Mouse (Mus musculus): Measurements from ENCODE around the gene Gabarapl2. TPM values are rescaled to one million over a fixed set of nuclear protein-coding genes. Genes with fewer than 3 reads are reported as not detected.
A peak's percentile ranks its signal among the peaks of the same experiment; 100 is the strongest.

Gabarapl2 gene
- polyA plus RNA-seq, 1 experiment: 9.3 TPM

- TF ChIP-seq GATA1 (IDR thresholded peaks at IDR 0.05; ENCODE audit: borderline replicate concordance, low read length) (no peak), FLI1 (IDR thresholded peaks at IDR 0.05; ENCODE audit: low read length) (no peak)
- Histone ChIP-seq H3K36me3 (replicated peaks; ENCODE audit: low read length) (peaks cover 87% of the 10 kb centered on the region), H3K27me3 (replicated peaks) (no peaks in the 10 kb centered on the region), H3K9me3 (no peaks in the 10 kb centered on the region), H3K4me3 (replicated peaks) (no peak overlapping the region), H3K4me1 (peaks cover under 1% of the 10 kb centered on the region)
Measured at GRCm38 (mm10) chr8:111984511-111984910, 44.0 kb downstream of the Gabarapl2 start.

- Histone ChIP-seq H3K4me3 (replicated peaks) (peak overlapping the region; percentile 23), H3K9me3 (no peaks in the 10 kb centered on the region), H3K27me3 (replicated peaks) (no peaks in the 10 kb centered on the region), H3K4me1 (peaks cover 24% of the 10 kb centered on the region), H3K36me3 (replicated peaks; ENCODE audit: low read length) (peaks cover 68% of the 10 kb centered on the region)
- TF ChIP-seq GATA1 (IDR thresholded peaks at IDR 0.05; ENCODE audit: borderline replicate concordance, low read length) (no peak), FLI1 (IDR thresholded peaks at IDR 0.05; ENCODE audit: low read length) (no peak)
Measured at GRCm38 (mm10) chr8:111989911-111990310, 49.4 kb downstream of the Gabarapl2 start.

- TF ChIP-seq GATA1 (IDR thresholded peaks at IDR 0.05; ENCODE audit: borderline replicate concordance, low read length) (no peak), FLI1 (IDR thresholded peaks at IDR 0.05; ENCODE audit: low read length) (no peak)
- Histone ChIP-seq H3K9me3 (no peaks in the 10 kb centered on the region), H3K27me3 (replicated peaks) (no peaks in the 10 kb centered on the region), H3K36me3 (replicated peaks; ENCODE audit: low read length) (peaks cover 68% of the 10 kb centered on the region), H3K4me3 (replicated peaks) (peak overlapping the region; percentile 96), H3K4me1 (peaks cover 24% of the 10 kb centered on the region)
Measured at GRCm38 (mm10) chr8:111991278-111991677, 50.8 kb downstream of the Gabarapl2 start.

- Histone ChIP-seq H3K36me3 (replicated peaks; ENCODE audit: low read length) (peaks cover 70% of the 10 kb centered on the region), H3K9me3 (no peaks in the 10 kb centered on the region), H3K4me3 (replicated peaks) (peak within 1 kb of the TSS; percentile 96), H3K4me1 (peaks cover 24% of the 10 kb centered on the region), H3K27me3 (replicated peaks) (no peaks in the 10 kb centered on the region)
- no peak for TF ChIP-seq FLI1 (IDR thresholded peaks at IDR 0.05; ENCODE audit: low read length)
- no peak for TF ChIP-seq GATA1 (IDR thresholded peaks at IDR 0.05; ENCODE audit: borderline replicate concordance, low read length)
Measured at GRCm38 (mm10) chr8:111992013-111992702, 51.7 kb downstream of the Gabarapl2 start, which contains the start of gene Adat1. Adat1 (minus strand) TSS chr8:111992302.

GRCm38 (mm10) chr8:111992703-111993039 lies 52.2 kb downstream of the Gabarapl2 start:
- peaks cover 24% of the 10 kb centered on the region for H3K4me1 ChIP-seq
- no peaks in the 10 kb centered on the region for H3K9me3 ChIP-seq
- H3K36me3 ChIP-seq (replicated peaks; ENCODE audit: low read length): peaks cover 70% of the 10 kb centered on the region
- TF ChIP-seq FLI1 (IDR thresholded peaks at IDR 0.05; ENCODE audit: low read length) (no peak), GATA1 (IDR thresholded peaks at IDR 0.05; ENCODE audit: borderline replicate concordance, low read length) (no peak)
- H3K27me3 ChIP-seq (replicated peaks): no peaks in the 10 kb centered on the region
- peak overlapping the region; percentile 76 for H3K4me3 ChIP-seq (replicated peaks)

Other genes with a start within 250 kb of the Gabarapl2 start
- gene Ctrb1, start 249.7 kb upstream of the Gabarapl2 start, polyA plus RNA-seq (2012; ENCODE audit: insufficient read depth, low replicate concordance): 3.6 TPM in 1 of 2 replicates, not detected in the other
- gene Bcar1, start 196.9 kb upstream of the Gabarapl2 start, polyA plus RNA-seq (2012; ENCODE audit: insufficient read depth, low replicate concordance): 1.1 and 1.5 TPM in 2 replicates
- gene Cfdp1, start 86.4 kb upstream of the Gabarapl2 start, polyA plus RNA-seq (2012; ENCODE audit: insufficient read depth, low replicate concordance): 16.9 TPM in 1 of 2 replicates, not detected in the other
- gene Tmem170, start 64.0 kb upstream of the Gabarapl2 start, polyA plus RNA-seq (2012; ENCODE audit: insufficient read depth, low replicate concordance): not detected in 2 replicates
- not detected in 2 replicates for gene Chst5, start 30.3 kb upstream of the Gabarapl2 start, polyA plus RNA-seq (2012; ENCODE audit: insufficient read depth, low replicate concordance)
- 1.9 and 2.4 TPM in 2 replicates for gene Tmem231, start 6.8 kb upstream of the Gabarapl2 start, polyA plus RNA-seq (2012; ENCODE audit: insufficient read depth, low replicate concordance)
- gene Adat1, start 51.6 kb downstream of the Gabarapl2 start, polyA plus RNA-seq (2012; ENCODE audit: insufficient read depth, low replicate concordance): 0.40 and 1.5 TPM in 2 replicates
- 11.0 and 50.0 TPM in 2 replicates for gene Kars, start 70.6 kb downstream of the Gabarapl2 start, polyA plus RNA-seq (2012; ENCODE audit: insufficient read depth, low replicate concordance)
- 5.7 and 9.6 TPM in 2 replicates for gene Terf2ip, start 70.7 kb downstream of the Gabarapl2 start, polyA plus RNA-seq (2012; ENCODE audit: insufficient read depth, low replicate concordance)
- 0.46 TPM in 1 of 2 replicates, not detected in the other for gene Gm6793, start 74.3 kb downstream of the Gabarapl2 start, polyA plus RNA-seq (2012; ENCODE audit: insufficient read depth, low replicate concordance)